Mouse (Mus musculus): ENCODE data around the gene Ptbp3.

- no peak for TF ChIP-seq CTCF (IDR thresholded peaks at IDR 0.05; ENCODE audit: low read depth, low read length)
- TF ChIP-seq POLR2A (IDR thresholded peaks at IDR 0.05; ENCODE audit: borderline replicate concordance, low read depth, low read length), result no peak
Measured at GRCm38 (mm10) chr4:59509558-59509957, 39.6 kb downstream of the Ptbp3 start.
